Mouse (Mus musculus) frontal cortex, postnatal 25 days (tissue): Measurements from ENCODE around the gene Gm4981.
A peak's percentile ranks its signal among the peaks of the same experiment; 100 is the strongest.
"Not testable (repeated sequence)": the region's sequence is repeated elsewhere in the genome, so short reads cannot be mapped to it uniquely, and the experiment has no call there.

Source experiments
- DNase-seq, 2 experiments: peaks; one replicate each; pipeline ENCODE4 v3.0.0; 2022; ENCODE audit warnings: low spot score in 2 of 2

The Gm4981 gene

DNA sequence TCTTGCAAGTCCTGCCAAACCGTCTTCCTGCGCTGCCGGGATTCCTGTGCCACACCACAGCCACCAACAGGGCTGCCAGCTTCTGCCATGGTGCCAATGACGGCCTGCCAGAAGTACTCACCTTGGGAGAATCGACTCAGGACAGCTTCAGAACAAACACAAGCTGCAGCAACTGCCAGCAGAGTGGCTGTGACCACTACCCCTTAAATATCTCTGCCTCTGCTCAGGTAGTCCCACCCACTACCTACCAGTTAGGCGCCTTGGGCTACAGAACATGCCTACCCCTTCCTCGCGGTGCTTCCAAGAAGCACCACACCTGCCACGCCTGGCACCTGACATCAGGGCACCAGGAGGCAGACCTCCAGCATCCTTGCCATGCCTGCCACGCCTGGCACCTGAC, at the start of gene Gm4981:
Gm4981 (minus strand) TSS at position 89 of the 400 bp plus-strand sequence.
- DNase-seq, result no peak

DNA sequence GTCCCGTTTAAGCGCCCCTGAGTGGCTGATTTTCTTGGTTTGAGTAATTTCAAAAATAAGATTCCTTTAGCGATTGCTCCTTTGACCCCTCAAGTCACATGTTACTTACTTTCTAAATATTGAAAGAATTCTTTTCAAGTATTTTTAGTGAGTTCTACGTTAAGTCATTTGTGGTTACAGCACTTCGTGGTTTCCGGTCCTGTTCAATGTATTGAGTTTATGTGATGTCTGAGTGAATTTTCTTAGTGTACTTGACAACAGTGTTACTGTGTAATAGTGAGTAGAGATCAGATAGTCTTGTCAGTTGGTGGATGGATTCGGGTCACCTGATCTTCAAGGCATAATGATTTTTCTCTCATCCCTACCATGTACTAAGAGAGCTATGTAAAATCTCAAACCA, 45.7 kb upstream of the Gm4981 start:
- DNase-seq, result no peak

DNA sequence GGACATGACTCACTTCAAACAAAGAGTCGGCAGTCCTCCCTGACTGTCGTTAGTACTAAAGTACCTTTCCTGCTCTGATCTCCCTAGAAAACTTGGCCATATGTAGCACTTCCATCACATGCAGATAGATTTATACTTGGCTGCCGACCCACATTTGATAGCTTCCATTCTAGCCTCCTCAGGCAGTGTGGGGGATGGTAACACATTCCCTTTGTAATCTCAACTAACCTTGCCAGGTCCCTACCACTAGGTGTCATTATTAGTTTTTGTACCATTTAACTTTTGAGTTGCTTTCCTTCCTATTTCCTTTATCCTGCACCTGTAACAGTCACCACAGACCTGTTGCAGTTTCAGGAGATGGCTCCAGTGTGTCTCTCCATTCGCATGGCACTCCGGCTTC, 22.0 kb upstream of the Gm4981 start:
- DNase-seq, result no peak

DNA sequence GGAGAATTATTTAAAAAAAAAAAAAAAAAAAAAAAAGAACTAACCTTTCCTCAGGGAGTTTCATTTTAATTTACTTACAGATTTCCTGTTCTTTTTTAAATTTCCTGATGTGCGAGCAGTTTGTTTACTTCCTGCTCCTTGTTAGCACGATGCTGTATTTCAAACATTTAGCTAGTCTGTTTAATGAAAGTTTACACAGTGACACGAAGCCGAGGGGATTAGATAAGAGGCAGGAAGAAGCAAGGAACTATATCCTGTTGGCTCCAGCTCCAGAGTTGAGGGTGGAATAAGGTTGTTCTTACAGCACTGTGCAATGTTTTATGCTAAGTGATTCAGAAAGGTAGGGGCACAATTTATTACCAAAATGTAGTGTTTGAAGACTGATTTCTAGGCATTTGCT, 19.5 kb upstream of the Gm4981 start:
- no peak for DNase-seq

DNA sequence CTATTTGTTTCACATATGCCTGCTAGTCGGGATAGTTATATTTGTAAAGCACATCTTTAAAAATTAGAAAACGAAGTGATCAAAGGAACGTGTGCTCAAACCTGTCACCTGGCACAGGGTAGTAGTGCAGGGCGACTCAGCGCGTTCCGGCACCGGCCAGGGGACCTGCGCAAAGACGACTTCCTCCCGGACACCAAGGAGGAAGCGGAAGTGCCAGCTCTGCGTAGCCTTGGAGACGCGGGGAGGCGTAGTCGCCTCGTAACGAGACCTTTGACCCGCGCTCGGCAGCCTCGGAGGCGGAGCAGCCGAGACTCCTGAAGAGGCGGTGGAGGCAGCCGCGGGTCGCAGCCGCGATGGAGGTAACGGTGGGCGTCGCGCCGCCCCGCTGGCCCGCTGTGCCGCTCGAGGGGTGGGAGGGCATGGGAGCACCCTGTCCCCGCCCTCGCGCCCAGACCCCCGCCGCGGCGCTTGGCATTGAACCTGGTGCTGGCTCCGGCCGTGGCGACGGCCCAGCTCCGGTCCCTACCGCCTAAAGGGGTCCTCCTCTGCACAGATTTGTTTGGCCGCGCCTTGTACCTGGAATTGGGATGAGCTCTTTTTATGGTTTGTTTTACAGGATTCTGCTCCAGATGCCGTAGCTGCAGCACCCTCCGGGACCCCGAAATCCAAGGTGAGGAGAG, 18.9 kb upstream of the Gm4981 start, which contains the start of gene Gcc2:
Gcc2 (plus strand) TSS at position 285 of the 680 bp plus-strand sequence.
- peak; percentile 72 to 87 for DNase-seq

DNA sequence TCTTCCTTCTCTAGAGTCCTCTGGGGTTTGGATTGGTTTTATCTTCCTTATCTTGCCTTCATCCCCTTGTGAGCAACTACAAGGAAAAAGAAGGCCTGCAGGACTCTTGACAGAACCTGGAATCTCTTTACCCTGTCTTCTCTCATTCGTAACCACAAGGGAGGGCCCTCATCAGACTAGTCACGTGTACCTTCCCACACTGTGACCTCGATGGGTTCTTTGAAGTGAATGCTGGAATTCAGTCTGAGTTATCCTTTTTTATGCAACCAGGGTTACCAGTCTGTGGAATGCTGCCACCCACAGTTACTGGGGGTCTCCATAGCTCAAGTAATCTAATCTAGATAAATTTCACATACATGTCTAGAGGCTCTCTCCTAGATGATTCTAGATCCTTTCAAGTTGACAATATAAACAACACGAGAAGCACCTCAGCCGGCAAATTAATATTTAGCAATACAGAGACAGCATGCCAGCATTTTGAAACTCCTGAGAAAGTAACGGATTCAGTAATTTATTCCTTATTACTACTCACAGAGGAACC, 18.2 kb upstream of the Gm4981 start:
- no peak for DNase-seq

DNA sequence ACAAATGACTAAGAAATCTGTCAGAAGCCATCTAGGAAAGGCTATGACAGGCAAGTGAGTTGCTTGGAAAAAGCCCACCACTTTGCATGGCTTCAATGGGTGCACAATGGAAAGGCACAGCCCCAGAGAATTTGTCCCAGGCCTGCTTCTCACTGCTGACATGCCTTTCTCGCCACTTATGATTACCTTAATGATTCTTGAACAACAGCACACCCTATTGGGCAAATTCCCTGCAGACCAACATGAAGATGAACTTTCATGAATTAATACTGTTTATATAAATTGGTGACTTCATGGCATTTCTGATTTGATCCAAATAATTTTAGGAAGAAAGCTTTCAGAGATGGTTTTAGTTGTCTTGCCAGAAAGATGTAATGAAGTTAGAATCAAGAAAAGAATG, 13.0 kb upstream of the Gm4981 start:
- no peak for DNase-seq

DNA sequence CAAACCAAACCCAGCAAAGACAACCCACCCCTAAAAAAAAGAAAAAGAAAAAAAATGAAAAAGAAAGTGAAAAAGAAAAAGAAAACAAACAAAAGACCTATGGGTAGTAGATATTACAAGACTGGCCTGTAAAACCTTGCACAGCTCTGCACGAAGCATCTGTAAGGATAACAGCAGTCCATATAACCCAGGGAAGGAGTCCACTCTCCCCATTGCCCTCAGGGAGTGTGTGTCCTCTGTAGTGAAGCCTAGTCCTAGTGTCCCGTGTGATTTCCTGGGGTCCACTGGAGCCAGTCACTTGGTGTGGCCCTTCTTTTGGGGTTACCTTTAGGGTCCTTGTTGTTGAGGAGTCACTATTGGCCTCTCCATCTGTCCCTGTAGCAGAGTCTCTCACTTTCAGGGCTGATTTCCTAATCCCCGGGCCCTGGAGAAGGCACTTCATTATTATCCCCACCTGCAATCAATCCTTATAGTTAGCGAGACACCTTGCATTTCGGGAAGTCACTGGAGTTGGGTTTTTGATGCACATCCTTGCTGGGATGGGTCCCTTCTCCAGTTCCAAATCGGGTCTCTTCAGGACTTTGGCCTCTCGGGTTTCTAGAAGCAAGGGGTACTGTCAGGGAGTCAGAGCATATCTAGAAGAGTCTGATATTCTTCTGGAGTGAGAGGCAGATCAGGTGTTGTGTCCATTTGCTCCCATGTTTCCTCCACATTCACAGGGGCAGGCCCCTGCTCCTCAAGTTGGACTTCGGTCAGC, 2.7 kb upstream of the Gm4981 start:
- peak; percentile 42 to 60 for DNase-seq

DNA sequence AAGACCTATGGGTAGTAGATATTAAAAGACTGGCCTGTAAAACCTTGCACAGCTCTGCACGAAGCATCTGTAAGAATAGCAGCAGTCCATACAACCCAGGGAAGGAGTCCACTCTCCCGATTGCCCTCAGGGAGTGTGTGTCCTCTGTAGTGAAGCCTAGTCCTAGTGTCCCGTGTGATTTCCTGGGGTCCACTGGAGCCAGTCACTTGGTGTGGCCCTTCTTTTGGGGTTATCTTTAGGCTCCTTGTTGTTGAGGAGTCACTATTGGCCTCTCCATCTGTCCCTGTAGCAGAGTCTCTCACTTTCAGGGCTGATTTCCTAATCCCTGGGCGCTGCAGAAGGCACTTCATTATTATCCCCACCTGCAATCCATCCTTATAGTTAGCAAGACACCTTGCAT, 1.5 kb downstream of the Gm4981 start:
- DNase-seq, result not testable (repeated sequence)

DNA sequence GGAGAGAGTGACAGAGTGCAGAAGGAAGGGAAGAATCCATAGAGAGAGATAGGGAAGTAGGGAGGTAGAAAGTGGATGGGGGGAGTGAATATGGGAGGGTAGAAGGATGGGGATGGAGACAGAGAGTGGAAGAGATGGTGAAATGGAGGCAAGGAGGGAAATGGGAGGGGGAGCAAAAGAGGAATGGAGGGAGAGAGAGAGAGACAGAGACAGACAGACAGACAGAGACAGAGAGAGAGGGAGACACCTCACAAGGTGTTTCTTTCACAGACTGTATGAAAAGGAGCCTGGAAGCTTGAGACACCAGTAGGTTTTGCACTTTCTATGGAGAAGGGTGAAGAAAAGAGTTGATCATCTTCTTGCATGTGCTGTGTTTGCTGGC, 2.8 kb downstream of the Gm4981 start:
- not testable (repeated sequence) for DNase-seq

DNA sequence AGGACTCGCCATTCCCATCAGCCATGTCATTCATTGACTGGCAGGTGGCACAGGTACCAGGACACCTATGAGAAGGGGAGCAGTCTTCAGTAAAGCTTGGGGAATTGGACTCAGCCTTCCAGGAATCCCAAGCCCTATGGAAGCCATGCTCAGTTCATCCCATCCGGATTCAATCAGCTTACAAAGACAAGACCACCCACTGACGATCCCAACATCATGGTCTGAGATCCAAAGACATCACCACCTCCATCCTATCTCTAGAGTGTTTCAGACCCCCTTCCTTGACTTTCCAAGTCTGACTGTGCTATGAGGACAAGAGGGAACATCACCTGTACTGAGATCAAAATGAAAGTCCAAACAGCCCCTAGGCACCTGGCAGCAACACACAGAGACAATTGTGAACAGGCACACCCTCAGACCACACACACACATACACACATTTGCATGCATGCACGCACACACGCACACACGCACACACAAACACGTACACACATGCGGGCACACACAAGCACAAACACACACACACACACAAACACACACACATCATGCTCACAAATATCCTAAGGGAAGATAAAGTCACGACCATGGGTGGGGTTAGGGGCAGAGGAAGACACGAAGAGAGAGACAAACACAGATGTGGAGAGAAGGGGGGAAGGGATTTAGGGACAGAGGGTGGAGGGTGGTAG, 3.3 kb downstream of the Gm4981 start:
- DNase-seq, result not testable (repeated sequence)

DNA sequence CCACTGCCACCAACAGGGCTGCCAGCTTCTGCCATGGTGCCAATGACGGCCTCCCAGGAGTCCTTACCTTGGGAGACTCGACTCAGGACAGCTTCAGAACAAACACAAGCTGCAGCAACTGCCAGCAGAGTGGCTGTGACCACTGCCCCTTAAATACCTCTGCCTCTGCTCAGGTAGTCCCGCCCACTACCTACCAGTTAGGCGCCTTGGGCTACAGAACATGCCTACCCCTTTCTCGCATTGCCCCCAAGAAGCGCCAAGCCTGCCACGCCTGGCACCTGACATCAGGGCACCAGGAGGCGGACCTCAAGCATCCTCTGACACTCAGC, 3.9 kb downstream of the Gm4981 start, which contains the start of gene Duxf3:
Duxf3 (minus strand) TSS at position 35 of the 329 bp plus-strand sequence.
- not testable (repeated sequence) for DNase-seq

DNA sequence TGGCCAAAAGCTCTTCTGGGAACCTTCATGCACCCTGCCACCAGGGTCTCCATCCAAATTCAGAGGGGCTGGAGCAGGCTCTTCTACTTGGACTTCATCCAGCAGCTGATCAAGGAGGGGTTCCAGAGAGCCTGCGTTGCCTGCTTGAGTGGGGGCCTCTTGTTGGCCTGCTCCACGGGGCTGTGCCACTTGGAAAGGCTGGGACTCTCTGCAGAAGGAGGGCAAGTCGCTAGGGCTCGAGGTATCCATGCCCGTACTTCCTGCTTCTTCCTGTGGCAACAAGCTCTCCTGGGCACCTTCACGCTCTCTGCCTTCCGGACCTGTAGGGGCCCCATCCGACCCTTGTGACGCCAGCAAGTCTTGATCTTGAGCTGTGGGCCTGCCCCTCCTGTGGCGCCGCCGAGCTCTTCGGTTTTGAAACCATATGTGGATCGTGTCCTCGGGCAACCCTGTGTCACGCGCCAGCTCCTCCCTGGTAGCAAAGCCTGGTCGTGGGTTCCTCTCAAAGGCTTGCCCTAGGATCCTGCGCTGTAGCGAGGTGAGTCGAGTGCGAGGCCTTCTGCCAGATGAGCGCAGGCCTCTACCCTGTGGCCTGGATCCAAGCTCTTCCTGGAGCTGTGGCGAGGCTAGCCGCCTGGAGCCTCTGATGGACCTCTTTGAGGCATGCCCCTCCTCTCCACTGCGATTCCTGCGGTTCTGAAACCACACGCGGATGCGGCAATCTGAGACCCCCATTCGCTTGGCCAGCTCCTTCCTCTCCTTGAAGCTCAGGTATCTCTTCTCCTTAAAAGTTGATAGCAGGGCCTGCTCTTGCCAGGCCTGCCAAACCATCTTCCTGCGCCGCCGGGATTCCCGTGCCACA, 4.5 kb downstream of the Gm4981 start:
- DNase-seq, result peak; percentile 61 to 69

DNA sequence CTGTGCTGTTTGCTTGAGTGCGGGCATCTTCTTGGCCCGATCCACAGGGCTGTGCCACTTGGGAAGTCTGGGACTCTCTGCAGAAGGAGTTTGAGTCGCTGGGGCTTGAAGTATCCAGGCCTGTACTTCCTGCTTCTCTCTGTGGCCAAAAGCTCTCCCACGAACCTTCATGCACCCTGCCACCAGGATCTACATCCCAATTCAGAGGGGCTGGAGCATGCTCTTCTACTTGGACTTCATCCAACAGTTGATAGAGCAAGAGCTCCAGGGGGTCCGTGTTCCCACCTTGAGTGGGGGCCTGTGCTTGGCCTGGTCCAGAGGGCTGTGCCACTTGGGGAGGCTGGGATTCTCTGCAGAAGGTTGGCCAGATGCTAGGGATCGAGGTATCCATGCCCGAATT, 5.4 kb downstream of the Gm4981 start:
- not testable (repeated sequence) for DNase-seq

DNA sequence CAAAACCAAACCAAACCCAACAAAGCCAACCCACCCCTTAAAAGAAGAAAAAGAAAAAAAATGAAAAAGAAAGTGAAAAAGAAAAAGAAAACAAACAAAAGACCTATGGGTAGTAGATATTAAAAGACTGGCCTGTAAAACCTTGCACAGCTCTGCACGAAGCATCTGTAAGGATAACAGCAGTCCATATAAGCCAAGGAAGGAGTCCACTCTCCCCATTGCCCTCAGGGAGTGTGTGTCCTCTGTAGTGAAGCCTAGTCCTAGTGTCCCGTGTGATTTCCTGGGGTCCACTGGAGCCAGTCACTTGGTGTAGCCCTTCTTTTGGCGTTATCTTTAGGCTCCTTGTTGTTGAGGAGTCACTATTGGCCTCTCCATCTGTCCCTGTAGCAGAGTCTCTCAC, 6.5 kb downstream of the Gm4981 start:
- not testable (repeated sequence) for DNase-seq

DNA sequence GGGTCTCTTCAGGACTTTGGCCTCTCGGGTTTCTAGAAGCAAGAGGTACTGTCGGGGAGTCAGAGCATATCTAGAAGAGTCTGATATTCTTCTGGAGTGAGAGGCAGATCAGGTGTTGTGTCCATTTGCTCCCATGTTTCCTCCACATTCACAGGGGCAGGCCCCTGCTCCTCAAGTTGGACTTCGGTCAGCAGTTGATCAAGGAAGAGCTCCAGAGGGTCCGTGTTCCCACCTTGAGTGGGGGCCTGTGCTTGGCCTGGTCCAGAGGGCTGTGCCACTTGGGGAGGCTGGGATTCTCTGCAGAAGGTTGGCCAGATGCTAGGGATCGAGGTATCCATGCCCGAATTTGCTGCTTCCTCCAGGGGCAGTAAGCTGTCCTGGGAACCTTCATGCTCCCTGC, 8.7 kb downstream of the Gm4981 start:
- not testable (repeated sequence) for DNase-seq

DNA sequence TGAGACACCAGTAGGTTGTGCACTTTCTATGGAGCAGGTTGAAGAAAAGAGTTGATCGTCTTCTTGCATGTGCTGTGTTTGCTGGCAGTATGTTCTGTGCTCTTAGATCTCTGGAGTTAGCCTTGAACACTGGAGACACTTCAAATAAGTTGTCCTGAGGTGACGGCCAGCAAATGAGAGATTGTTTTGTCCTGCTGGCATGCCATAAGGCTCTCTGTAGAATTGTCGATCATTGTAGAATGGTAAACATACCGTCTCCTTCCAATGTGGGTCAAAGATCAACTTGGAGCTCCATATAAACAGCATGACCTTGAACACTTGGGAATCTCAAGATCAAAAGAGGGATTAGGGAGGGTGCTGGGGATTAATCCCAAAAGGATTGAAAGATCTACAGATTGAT, 10.1 kb downstream of the Gm4981 start:
- DNase-seq, result not testable (repeated sequence)

DNA sequence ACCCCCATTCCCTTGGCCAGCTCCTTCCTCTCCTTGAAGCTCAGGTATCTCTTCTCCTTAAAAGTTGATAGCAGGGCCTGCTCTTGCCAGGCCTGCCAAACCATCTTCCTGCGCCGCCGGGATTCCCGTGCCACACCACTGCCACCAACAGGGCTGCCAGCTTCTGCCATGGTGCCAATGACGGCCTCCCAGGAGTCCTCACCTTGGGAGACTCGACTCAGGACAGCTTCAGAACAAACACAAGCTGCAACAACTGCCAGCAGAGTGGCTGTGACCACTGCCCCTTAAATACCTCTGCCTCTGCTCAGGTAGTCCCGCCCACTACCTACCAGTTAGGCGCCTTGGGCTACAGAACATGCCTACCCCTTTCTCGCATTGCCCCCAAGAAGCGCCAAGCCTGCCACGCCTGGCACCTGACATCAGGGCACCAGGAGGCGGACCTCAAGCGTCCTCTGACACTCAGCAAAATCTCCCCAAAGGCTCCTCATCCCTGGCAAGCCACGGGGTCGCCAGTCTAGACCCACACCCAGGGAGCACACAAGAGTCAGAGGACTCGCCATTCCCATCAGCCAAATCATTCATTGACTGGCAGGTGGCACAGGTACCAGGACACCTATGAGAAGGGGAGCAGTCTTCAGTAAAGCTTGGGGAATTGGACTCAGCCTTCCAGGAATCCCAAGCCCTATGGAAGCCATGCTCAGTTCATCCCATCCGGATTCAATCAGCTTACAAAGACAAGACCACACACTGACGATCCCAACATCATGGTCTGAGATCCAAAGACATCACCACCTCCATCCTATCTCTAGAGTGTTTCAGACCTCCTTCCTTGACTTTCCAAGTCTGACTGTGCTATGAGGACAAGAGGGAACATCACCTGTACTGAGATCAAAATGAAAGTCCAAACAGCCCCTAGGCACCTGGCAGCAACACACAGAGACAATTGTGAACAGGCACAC, 11.4 kb downstream of the Gm4981 start, which contains the start of gene AW822073:
AW822073 (minus strand) TSS at position 104 of the 959 bp plus-strand sequence.
- not testable (repeated sequence) for DNase-seq

DNA sequence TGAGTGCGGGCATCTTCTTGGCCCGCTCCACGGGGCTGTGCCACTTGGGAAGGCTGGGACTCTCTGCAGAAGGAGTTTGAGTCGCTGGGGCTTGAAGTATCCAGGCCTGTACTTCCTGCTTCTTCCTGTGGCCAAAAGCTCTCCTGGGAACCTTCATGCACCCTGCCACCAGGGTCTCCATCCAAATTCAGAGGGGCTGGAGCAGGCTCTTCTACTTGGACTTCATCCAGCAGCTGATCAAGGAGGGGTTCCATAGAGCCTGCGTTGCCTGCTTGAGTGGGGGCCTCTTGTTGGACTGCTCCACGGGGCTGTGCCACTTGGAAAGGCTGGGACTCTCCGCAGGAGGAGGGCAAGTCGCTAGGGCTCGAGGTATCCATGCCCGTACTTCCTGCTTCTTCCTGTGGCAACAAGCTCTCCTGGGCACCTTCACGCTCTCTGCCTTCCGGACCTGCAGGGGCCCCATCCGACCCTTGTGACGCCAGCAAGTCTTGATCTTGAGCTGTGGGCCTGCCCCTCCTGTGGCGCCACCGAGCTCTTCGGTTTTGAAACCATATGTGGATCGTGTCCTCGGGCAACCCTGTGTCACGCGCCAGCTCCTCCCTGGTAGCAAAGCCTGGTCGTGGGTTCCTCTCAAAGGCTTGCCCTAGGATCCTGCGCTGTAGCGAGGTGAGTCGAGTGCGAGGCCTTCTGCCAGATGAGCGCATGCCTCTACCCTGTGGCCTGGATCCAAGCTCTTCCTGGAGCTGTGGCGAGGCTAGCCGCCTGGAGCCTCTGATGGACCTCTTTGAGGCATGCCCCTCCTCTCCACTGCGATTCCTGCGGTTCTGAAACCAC, 12.3 kb downstream of the Gm4981 start:
- peak; percentile 59 to 67 for DNase-seq
